Mouse (Mus musculus) cerebellum, adult 2 months (tissue): Measurements from ENCODE around the gene Myrfl. TPM values are rescaled to one million over a fixed set of nuclear protein-coding genes. Genes with fewer than 3 reads are reported as not detected.

ENCODE experiments used
- DNase-seq, 2 experiments: peaks; one replicate each; pipeline ENCODE4 v3.0.0; 2021
- H3K27ac ChIP-seq: fragments of 200-500 bp; 2 replicates; pipeline ENCODE4 v1.5.1; 2012; ENCODE audit warnings: low read length, control low read depth, inconsistent platforms; ENCODE audit not compliant: insufficient read depth
- H3K27me3 ChIP-seq: fragments of 200-500 bp; 2 replicates; pipeline ENCODE4 v1.6.1; 2012; ENCODE audit warnings: inconsistent platforms, mild to moderate bottlenecking, low read length, moderate library complexity; ENCODE audit not compliant: control insufficient read depth, insufficient read depth
- H3K4me1 ChIP-seq: fragments of 200-500 bp; 2 replicates; pipeline ENCODE4 v1.6.1; 2011; ENCODE audit warnings: low read length; ENCODE audit not compliant: control insufficient read depth, insufficient read depth
- H3K4me3 ChIP-seq: fragments of 200-500 bp; replicated peaks from 2 replicates; pipeline ENCODE3; 2011; ENCODE audit warnings: mild to moderate bottlenecking, low read depth, low read length, control low read depth; ENCODE audit not compliant: insufficient read depth
- CTCF ChIP-seq: fragments of 200-500 bp; IDR thresholded peaks from 2 replicates; pipeline ENCODE4 v1.5.1; 2011; ENCODE audit warnings: low read depth, mild to moderate bottlenecking, control low read depth, low read length, moderate library complexity, borderline replicate concordance; ENCODE audit not compliant: insufficient read depth
- POLR2A ChIP-seq: fragments of 200-500 bp; IDR thresholded peaks from 2 replicates; pipeline ENCODE4 v1.6.1; 2011; ENCODE audit warnings: low read length, control low read depth, borderline replicate concordance; ENCODE audit not compliant: insufficient read depth
- WGBS: fragments of 180-500 bp; shearing (Covaris S2); methylation state at CpG from one replicate; pipeline ENCODE4 v1.1.7; 2018; 5-methylcytosine and 5-hydroxymethylcytosine counted together
- polyA plus RNA-seq: library from polyadenylated mRNA; depleted of rRNA; stranded (reverse); fragments of >200 nt; gene quantifications from 2 replicates; pipeline ENCODE4 v1.2.3, GENCODE M21; 2012

Gene Myrfl
- polyA plus RNA-seq, 1 experiment = 0.10 TPM

- 55% methylated on average over 8 of the region's 8 CpGs for WGBS
- Histone ChIP-seq H3K4me3 (no peak overlapping the region), H3K27me3 (no peaks in the 10 kb centered on the region), H3K27ac (no peak overlapping the region), H3K4me1 (peaks cover 12% of the 10 kb centered on the region)
- TF ChIP-seq POLR2A (no peak), CTCF (no peak)
- DNase-seq = peak; percentile 50 to 52
These were observed 118.8 kb downstream of the Myrfl start for GRCm38 (mm10) chr10:116777947-116778346.

- 86% methylated on average over 14 of the region's 14 CpGs for WGBS
- no peak for TF ChIP-seq POLR2A
- TF ChIP-seq CTCF = no peak
- no peak for DNase-seq
- Histone ChIP-seq H3K27me3 (no peaks in the 10 kb centered on the region), H3K27ac (no peak overlapping the region), H3K4me3 (no peak overlapping the region), H3K4me1 (peaks cover 13% of the 10 kb centered on the region)
These were observed 119.9 kb downstream of the Myrfl start for GRCm38 (mm10) chr10:116776846-116777245.

- Histone ChIP-seq H3K27ac (peak overlapping the region; percentile 4), H3K4me1 (peaks cover 26% of the 10 kb centered on the region), H3K27me3 (no peaks in the 10 kb centered on the region), H3K4me3 (no peak overlapping the region)
- DNase-seq = peak; percentile 65 to 71
- WGBS = 17% methylated on average over 15 of the region's 15 CpGs
- no peak for TF ChIP-seq POLR2A
- TF ChIP-seq CTCF = no peak
These were observed 122.6 kb downstream of the Myrfl start for GRCm38 (mm10) chr10:116773846-116774750.

GRCm38 (mm10) chr10:116771215-116771935 is 125.3 kb downstream of the Myrfl start:
- Histone ChIP-seq H3K4me3 (no peak overlapping the region), H3K4me1 (peaks cover 30% of the 10 kb centered on the region), H3K27me3 (no peaks in the 10 kb centered on the region), H3K27ac (no peak overlapping the region)
- WGBS = 21% methylated on average over 21 of the region's 21 CpGs
- DNase-seq = peak; percentile 53 to 68
- TF ChIP-seq POLR2A = no peak

- DNase-seq = peak in 1 of 2 experiments; percentile 50
- Histone ChIP-seq H3K27me3 (no peaks in the 10 kb centered on the region), H3K27ac (no peak overlapping the region), H3K4me1 (peaks cover 24% of the 10 kb centered on the region), H3K4me3 (no peak overlapping the region)
- WGBS = 56% methylated on average over 13 of the region's 13 CpGs
- TF ChIP-seq POLR2A = no peak
- TF ChIP-seq CTCF = no peak
These were observed 128.1 kb downstream of the Myrfl start for GRCm38 (mm10) chr10:116768642-116769041.

- no peak overlapping the region for H3K4me3 ChIP-seq
- DNase-seq = no peak
- no peak overlapping the region for H3K27ac ChIP-seq
- peaks cover 17% of the 10 kb centered on the region; the same call in 1 of the 2 replicates for H3K4me1 ChIP-seq
- no peaks in the 10 kb centered on the region for H3K27me3 ChIP-seq
- 57% methylated on average over 6 of the region's 6 CpGs for whole genome bisulfite sequencing
- no peak for TF ChIP-seq CTCF
- TF ChIP-seq POLR2A = no peak
These were observed 130.2 kb downstream of the Myrfl start for GRCm38 (mm10) chr10:116766525-116766924.

GRCm38 (mm10) chr10:116761476-116762068 is 135.1 kb downstream of the Myrfl start:
- Histone ChIP-seq H3K27ac (no peak overlapping the region), H3K4me1 (peaks cover 18% of the 10 kb centered on the region; the same call in 1 of the 2 replicates), H3K4me3 (no peak overlapping the region), H3K27me3 (no peaks in the 10 kb centered on the region)
- WGBS = 76% methylated on average over 4 of the region's 4 CpGs
- TF ChIP-seq CTCF = no peak
- no peak for TF ChIP-seq POLR2A
- no peak for DNase-seq
